Mouse (Mus musculus): ENCODE data around the gene Olfr1145. TPM values are rescaled to one million over a fixed set of nuclear protein-coding genes. Genes with fewer than 3 reads are reported as not detected.

Olfr1145 gene
- polyA plus RNA-seq (2014; fragmentation: Illumina TruSeq; extraction: RNeasy Lipid Tissue Mini Kit (QIAGEN cat#74804); ENCODE audit: insufficient read depth, low read depth, low replicate concordance) = not detected

DNA sequence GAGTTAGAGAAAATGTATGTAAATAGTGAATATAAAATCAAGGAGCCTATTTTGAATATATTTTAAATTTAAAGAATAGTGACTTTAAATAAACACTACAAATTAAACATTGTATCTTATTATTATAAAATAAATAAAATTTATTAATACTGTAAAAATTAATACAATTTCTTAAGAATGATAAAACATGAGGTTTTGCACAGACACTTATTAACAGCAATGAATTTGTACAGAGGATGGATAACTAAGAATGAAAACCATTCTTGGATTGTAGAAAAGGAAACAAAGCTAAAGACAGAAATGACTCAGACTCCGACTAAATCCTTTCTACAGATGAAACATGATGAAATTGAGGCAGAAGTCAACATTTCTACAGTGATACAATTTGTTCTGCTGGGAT lies at the start of gene Olfr1145:
Gene Olfr1145, plus strand, starts transcription at position 301 of the 400 bp plus-strand sequence.

DNA sequence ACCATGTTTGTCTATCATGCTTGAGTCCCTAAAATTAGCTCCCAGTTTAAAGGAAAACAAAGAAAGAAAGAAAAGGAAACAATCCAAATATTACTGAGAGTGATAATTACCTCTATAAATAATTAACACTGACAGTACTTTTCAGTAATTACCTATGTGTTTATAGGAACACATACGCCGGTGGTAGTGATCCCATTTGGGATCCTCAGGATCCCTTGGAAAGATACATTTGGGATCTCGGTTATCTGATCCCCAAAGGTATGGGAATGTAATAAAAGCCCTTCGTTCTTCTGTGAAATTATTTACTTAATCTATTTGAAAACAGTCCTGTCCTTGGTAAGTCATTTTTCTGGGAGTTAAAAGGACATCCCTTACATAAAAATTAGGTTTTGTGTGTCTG lies 30.4 kb upstream of the Olfr1145 start, which contains the start of gene Olfr152:
Gene Olfr152, plus strand, starts transcription at position 301 of the 400 bp plus-strand sequence.

DNA sequence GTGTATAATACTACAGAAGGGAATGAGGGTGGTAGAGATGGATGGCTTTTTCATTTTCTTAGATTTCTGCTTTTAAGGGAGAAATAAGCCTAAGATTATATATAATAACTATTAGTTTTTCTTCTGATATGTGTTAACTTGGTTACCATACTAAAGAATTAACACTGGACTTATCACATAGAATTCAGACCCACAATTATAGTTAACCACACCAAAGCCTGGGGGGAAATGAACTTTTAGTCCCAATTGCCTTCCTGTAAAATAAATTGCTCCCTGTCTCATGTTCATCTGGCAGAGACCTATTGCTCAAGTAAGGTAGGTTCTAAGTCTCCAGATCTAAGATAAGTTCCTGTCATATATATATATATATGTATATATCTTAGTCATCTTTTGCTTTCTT lies 9.3 kb upstream of the Olfr1145 start, which contains the start of gene Olfr1143:
Gene Olfr1143, plus strand, starts transcription at position 301 of the 400 bp plus-strand sequence.

DNA sequence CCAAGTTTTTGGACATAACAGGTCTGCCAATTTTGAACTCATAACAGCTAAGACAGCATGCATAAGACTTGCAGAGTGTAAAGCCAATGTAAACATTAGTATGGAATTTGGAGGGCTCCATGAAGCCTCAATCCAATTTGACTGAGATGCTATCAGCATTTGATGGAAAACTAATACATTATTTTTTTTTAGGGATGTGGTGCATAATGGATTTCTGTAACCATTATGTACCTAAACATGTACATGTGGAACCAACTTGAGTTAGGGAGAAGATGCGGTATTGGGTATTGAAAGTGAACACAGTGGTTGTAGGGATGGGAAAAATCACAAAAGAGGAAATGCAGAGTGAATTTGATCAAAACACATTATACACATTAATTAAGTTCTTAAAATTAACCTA lies 20.6 kb downstream of the Olfr1145 start, which contains the start of gene Olfr1148:
Gene Olfr1148, plus strand, starts transcription at position 301 of the 400 bp plus-strand sequence.

DNA sequence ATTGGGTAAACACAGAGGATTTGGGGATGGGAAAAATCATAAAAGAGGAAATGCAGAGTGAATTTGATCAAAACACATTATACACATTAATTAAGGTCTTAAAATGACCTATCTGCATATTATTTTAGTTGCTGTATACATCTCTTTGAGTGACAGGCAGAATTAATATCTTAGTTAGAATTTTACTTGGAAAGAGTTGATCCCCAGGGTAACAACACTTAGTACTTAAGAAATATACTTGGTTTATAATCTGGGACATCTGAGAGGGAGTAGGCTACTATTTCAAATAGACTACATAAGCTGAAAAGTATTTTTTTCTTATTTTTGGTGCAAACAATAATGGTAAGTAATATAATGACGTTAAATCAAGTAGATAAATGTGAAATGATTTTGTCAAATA lies 34.1 kb downstream of the Olfr1145 start, which contains the start of gene Olfr1150-ps1:
Gene Olfr1150-ps1, plus strand, starts transcription at position 301 of the 400 bp plus-strand sequence.

DNA sequence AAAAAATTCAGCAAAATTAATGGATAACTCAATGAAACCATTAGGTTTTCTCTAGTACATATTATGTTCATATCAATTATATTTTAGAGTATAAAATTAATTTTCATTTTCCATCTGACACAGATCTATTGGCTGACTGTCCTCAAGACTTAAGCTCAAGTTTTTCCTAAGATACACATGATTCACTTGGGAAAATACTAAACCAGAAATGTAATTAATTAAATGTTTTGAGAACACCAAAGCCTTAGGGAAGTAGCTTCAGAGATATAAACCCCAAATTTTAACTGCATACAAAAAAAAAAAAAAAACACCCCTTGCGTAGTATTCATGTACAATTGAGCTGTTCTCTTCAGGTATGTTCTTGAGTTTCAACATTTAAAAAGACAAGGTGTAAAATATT lies 45.9 kb downstream of the Olfr1145 start, which contains the start of gene Olfr1151:
Gene Olfr1151, plus strand, starts transcription at position 301 of the 400 bp plus-strand sequence.

Other genes with a start within 250 kb of the Olfr1145 start
- gene Olfr1129, start 235.9 kb upstream of the Olfr1145 start, polyA plus RNA-seq (2014; fragmentation: Illumina TruSeq; extraction: RNeasy Lipid Tissue Mini Kit (QIAGEN cat#74804); ENCODE audit: insufficient read depth, low read depth, low replicate concordance) = not detected
- gene Olfr1130, start 203.6 kb upstream of the Olfr1145 start, polyA plus RNA-seq (2014; fragmentation: Illumina TruSeq; extraction: RNeasy Lipid Tissue Mini Kit (QIAGEN cat#74804); ENCODE audit: insufficient read depth, low read depth, low replicate concordance) = not detected
- not detected for gene Olfr1131, start 182.7 kb upstream of the Olfr1145 start, polyA plus RNA-seq (2014; fragmentation: Illumina TruSeq; extraction: RNeasy Lipid Tissue Mini Kit (QIAGEN cat#74804); ENCODE audit: insufficient read depth, low read depth, low replicate concordance)
- not detected for gene Olfr1132, start 172.3 kb upstream of the Olfr1145 start, polyA plus RNA-seq (2014; fragmentation: Illumina TruSeq; extraction: RNeasy Lipid Tissue Mini Kit (QIAGEN cat#74804); ENCODE audit: insufficient read depth, low read depth, low replicate concordance)
- not detected for gene Olfr1133, start 162.4 kb upstream of the Olfr1145 start, polyA plus RNA-seq (2014; fragmentation: Illumina TruSeq; extraction: RNeasy Lipid Tissue Mini Kit (QIAGEN cat#74804); ENCODE audit: insufficient read depth, low read depth, low replicate concordance)
- not detected for gene Olfr1134, start 151.4 kb upstream of the Olfr1145 start, polyA plus RNA-seq (2014; fragmentation: Illumina TruSeq; extraction: RNeasy Lipid Tissue Mini Kit (QIAGEN cat#74804); ENCODE audit: insufficient read depth, low read depth, low replicate concordance)
- gene Olfr1135, start 136.2 kb upstream of the Olfr1145 start, polyA plus RNA-seq (2014; fragmentation: Illumina TruSeq; extraction: RNeasy Lipid Tissue Mini Kit (QIAGEN cat#74804); ENCODE audit: insufficient read depth, low read depth, low replicate concordance) = not detected
- not detected for gene Olfr1136, start 115.9 kb upstream of the Olfr1145 start, polyA plus RNA-seq (2014; fragmentation: Illumina TruSeq; extraction: RNeasy Lipid Tissue Mini Kit (QIAGEN cat#74804); ENCODE audit: insufficient read depth, low read depth, low replicate concordance)
- gene Olfr1137, start 96.6 kb upstream of the Olfr1145 start, polyA plus RNA-seq (2014; fragmentation: Illumina TruSeq; extraction: RNeasy Lipid Tissue Mini Kit (QIAGEN cat#74804); ENCODE audit: insufficient read depth, low read depth, low replicate concordance) = not detected
- gene Olfr1138, start 69.8 kb upstream of the Olfr1145 start, polyA plus RNA-seq (2014; fragmentation: Illumina TruSeq; extraction: RNeasy Lipid Tissue Mini Kit (QIAGEN cat#74804); ENCODE audit: insufficient read depth, low read depth, low replicate concordance) = not detected
- gene Olfr1140, start 66.1 kb upstream of the Olfr1145 start, polyA plus RNA-seq (2014; fragmentation: Illumina TruSeq; extraction: RNeasy Lipid Tissue Mini Kit (QIAGEN cat#74804); ENCODE audit: insufficient read depth, low read depth, low replicate concordance) = not detected
- not detected for gene Olfr1141, start 55.8 kb upstream of the Olfr1145 start, polyA plus RNA-seq (2014; fragmentation: Illumina TruSeq; extraction: RNeasy Lipid Tissue Mini Kit (QIAGEN cat#74804); ENCODE audit: insufficient read depth, low read depth, low replicate concordance)
- gene Olfr152, start 30.3 kb upstream of the Olfr1145 start, polyA plus RNA-seq (2014; fragmentation: Illumina TruSeq; extraction: RNeasy Lipid Tissue Mini Kit (QIAGEN cat#74804); ENCODE audit: insufficient read depth, low read depth, low replicate concordance) = not detected
- not detected for gene Olfr1143, start 9.2 kb upstream of the Olfr1145 start, polyA plus RNA-seq (2014; fragmentation: Illumina TruSeq; extraction: RNeasy Lipid Tissue Mini Kit (QIAGEN cat#74804); ENCODE audit: insufficient read depth, low read depth, low replicate concordance)
- not detected for gene Olfr1148, start 20.7 kb downstream of the Olfr1145 start, polyA plus RNA-seq (2014; fragmentation: Illumina TruSeq; extraction: RNeasy Lipid Tissue Mini Kit (QIAGEN cat#74804); ENCODE audit: insufficient read depth, low read depth, low replicate concordance)
- not detected for gene Olfr1150-ps1, start 34.2 kb downstream of the Olfr1145 start, polyA plus RNA-seq (2014; fragmentation: Illumina TruSeq; extraction: RNeasy Lipid Tissue Mini Kit (QIAGEN cat#74804); ENCODE audit: insufficient read depth, low read depth, low replicate concordance)
- gene Olfr1151, start 46.0 kb downstream of the Olfr1145 start, polyA plus RNA-seq (2014; fragmentation: Illumina TruSeq; extraction: RNeasy Lipid Tissue Mini Kit (QIAGEN cat#74804); ENCODE audit: insufficient read depth, low read depth, low replicate concordance) = not detected
- not detected for gene Olfr1152, start 56.7 kb downstream of the Olfr1145 start, polyA plus RNA-seq (2014; fragmentation: Illumina TruSeq; extraction: RNeasy Lipid Tissue Mini Kit (QIAGEN cat#74804); ENCODE audit: insufficient read depth, low read depth, low replicate concordance)
- gene Olfr1153, start 85.1 kb downstream of the Olfr1145 start, polyA plus RNA-seq (2014; fragmentation: Illumina TruSeq; extraction: RNeasy Lipid Tissue Mini Kit (QIAGEN cat#74804); ENCODE audit: insufficient read depth, low read depth, low replicate concordance) = not detected
- not detected for gene Olfr1154, start 95.3 kb downstream of the Olfr1145 start, polyA plus RNA-seq (2014; fragmentation: Illumina TruSeq; extraction: RNeasy Lipid Tissue Mini Kit (QIAGEN cat#74804); ENCODE audit: insufficient read depth, low read depth, low replicate concordance)
- not detected for gene Olfr1155, start 135.3 kb downstream of the Olfr1145 start, polyA plus RNA-seq (2014; fragmentation: Illumina TruSeq; extraction: RNeasy Lipid Tissue Mini Kit (QIAGEN cat#74804); ENCODE audit: insufficient read depth, low read depth, low replicate concordance)
- gene Olfr1156, start 143.3 kb downstream of the Olfr1145 start, polyA plus RNA-seq (2014; fragmentation: Illumina TruSeq; extraction: RNeasy Lipid Tissue Mini Kit (QIAGEN cat#74804); ENCODE audit: insufficient read depth, low read depth, low replicate concordance) = not detected
- gene Olfr1157, start 158.5 kb downstream of the Olfr1145 start, polyA plus RNA-seq (2014; fragmentation: Illumina TruSeq; extraction: RNeasy Lipid Tissue Mini Kit (QIAGEN cat#74804); ENCODE audit: insufficient read depth, low read depth, low replicate concordance) = not detected
- not detected for gene Olfr74, start 164.8 kb downstream of the Olfr1145 start, polyA plus RNA-seq (2014; fragmentation: Illumina TruSeq; extraction: RNeasy Lipid Tissue Mini Kit (QIAGEN cat#74804); ENCODE audit: insufficient read depth, low read depth, low replicate concordance)
- not detected for gene Olfr1158, start 180.3 kb downstream of the Olfr1145 start, polyA plus RNA-seq (2014; fragmentation: Illumina TruSeq; extraction: RNeasy Lipid Tissue Mini Kit (QIAGEN cat#74804); ENCODE audit: insufficient read depth, low read depth, low replicate concordance)
- gene Olfr1160, start 198.4 kb downstream of the Olfr1145 start, polyA plus RNA-seq (2014; fragmentation: Illumina TruSeq; extraction: RNeasy Lipid Tissue Mini Kit (QIAGEN cat#74804); ENCODE audit: insufficient read depth, low read depth, low replicate concordance) = not detected
- not detected for gene Olfr1161, start 213.0 kb downstream of the Olfr1145 start, polyA plus RNA-seq (2014; fragmentation: Illumina TruSeq; extraction: RNeasy Lipid Tissue Mini Kit (QIAGEN cat#74804); ENCODE audit: insufficient read depth, low read depth, low replicate concordance)
- gene Olfr73, start 227.9 kb downstream of the Olfr1145 start, polyA plus RNA-seq (2014; fragmentation: Illumina TruSeq; extraction: RNeasy Lipid Tissue Mini Kit (QIAGEN cat#74804); ENCODE audit: insufficient read depth, low read depth, low replicate concordance) = not detected
- not detected for gene Olfr1162, start 241.3 kb downstream of the Olfr1145 start, polyA plus RNA-seq (2014; fragmentation: Illumina TruSeq; extraction: RNeasy Lipid Tissue Mini Kit (QIAGEN cat#74804); ENCODE audit: insufficient read depth, low read depth, low replicate concordance)